Mouse (Mus musculus) G1E (cell line): ENCODE data around the gene Cc2d1a.

ENCODE experiments used
- CTCF ChIP-seq: IDR thresholded peaks from 2 replicates; pipeline ENCODE4 v1.5.1; 2012; ENCODE audit warnings: low read depth, low read length, inconsistent platforms, mixed read lengths
- GATA1 ChIP-seq: IDR thresholded peaks from 2 replicates; pipeline ENCODE4 v1.6.1; 2012; ENCODE audit warnings: borderline replicate concordance, low read length, inconsistent platforms, mixed read lengths
- GATA2 ChIP-seq: IDR thresholded peaks from 2 replicates; pipeline ENCODE4 v1.6.1; 2012; ENCODE audit warnings: low read depth, low read length, inconsistent platforms, borderline replicate concordance
- POLR2AphosphoS5 ChIP-seq: IDR thresholded peaks from 2 replicates; pipeline ENCODE4 v1.6.1; 2012; ENCODE audit warnings: low read depth, low read length, inconsistent platforms; ENCODE audit not compliant: insufficient replicate concordance
- TAL1 ChIP-seq: conservative IDR thresholded peaks from 2 replicates; pipeline ENCODE4 v1.6.1; 2012; ENCODE audit warnings: low read depth, low read length, inconsistent platforms, mixed read lengths

- TF ChIP-seq GATA1, result no peak
- TF ChIP-seq CTCF, result no peak
- no peak for TF ChIP-seq GATA2
- TF ChIP-seq POLR2AphosphoS5, result no peak
- TF ChIP-seq TAL1, result no peak
These were observed 44.8 kb upstream of the Cc2d1a start for GRCm38 (mm10) chr8:84192555-84192954.
